Mouse (Mus musculus) layer of hippocampus, adult 18-20 months (tissue): Measurements from ENCODE around the gene Ncan. TPM values are rescaled to one million over a fixed set of nuclear protein-coding genes. Genes with fewer than 3 reads are reported as not detected.

ENCODE experiments used
- DNase-seq, 2 experiments: peaks; one replicate each; pipeline ENCODE4 v3.0.0; 2022; ENCODE audit warnings: low spot score in 2 of 2
- total RNA-seq, 2 experiments: library from RNA; stranded (reverse); gene quantifications; 2 replicates each; pipeline ENCODE4 v1.2.3; 2021

The Ncan gene
- total RNA-seq, 2 experiments from 2014 or later = 122 to 124 TPM

- DNase-seq = peak; percentile 79 to 86
Measured at GRCm38 (mm10) chr8:70129309-70129952, 8.8 kb upstream of the Ncan start.

GRCm38 (mm10) chr8:70128435-70128834, 7.8 kb upstream of the Ncan start:
- DNase-seq = peak in 1 of 2 experiments; percentile 71

DNA sequence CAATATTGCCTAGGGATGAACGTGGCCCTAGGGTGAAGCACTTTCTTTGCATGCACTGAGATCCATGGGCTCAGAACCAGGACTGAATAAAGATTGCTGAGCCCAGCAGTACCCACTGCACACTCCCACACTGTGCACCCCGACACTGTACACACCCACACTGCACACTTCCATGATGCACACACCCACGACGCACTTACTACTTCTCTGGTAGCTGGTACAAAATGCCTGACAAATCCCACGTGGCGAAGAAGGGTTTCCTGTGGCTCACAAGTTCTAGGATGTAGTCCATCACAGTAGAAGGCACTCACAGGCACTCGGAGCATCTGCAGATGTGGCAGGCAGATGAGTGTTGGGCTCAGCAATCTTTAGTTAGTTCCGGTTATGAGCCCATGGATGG, 4.3 kb upstream of the Ncan start:
- peak in 1 of 2 experiments; percentile 55 for DNase-seq

DNA sequence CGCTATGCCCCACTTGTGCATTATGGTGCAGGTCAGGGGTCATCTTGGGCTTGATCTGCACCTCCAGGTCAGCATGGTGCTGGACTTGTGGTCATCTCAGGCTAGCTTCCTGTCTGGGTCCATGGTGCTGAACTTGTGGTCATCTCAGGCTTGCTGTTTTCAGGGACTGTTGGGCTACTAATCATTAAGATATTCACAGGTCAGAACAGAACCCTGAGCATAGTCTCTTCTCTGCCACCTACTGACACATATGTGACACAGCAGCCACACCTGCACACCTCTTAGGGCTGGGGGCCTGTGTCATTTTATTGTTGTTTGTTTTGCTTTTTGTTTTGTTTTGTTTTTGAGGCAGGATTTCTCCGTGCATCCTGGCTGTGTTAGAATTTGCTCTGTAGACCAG, 2.2 kb upstream of the Ncan start:
- DNase-seq = no peak

DNA sequence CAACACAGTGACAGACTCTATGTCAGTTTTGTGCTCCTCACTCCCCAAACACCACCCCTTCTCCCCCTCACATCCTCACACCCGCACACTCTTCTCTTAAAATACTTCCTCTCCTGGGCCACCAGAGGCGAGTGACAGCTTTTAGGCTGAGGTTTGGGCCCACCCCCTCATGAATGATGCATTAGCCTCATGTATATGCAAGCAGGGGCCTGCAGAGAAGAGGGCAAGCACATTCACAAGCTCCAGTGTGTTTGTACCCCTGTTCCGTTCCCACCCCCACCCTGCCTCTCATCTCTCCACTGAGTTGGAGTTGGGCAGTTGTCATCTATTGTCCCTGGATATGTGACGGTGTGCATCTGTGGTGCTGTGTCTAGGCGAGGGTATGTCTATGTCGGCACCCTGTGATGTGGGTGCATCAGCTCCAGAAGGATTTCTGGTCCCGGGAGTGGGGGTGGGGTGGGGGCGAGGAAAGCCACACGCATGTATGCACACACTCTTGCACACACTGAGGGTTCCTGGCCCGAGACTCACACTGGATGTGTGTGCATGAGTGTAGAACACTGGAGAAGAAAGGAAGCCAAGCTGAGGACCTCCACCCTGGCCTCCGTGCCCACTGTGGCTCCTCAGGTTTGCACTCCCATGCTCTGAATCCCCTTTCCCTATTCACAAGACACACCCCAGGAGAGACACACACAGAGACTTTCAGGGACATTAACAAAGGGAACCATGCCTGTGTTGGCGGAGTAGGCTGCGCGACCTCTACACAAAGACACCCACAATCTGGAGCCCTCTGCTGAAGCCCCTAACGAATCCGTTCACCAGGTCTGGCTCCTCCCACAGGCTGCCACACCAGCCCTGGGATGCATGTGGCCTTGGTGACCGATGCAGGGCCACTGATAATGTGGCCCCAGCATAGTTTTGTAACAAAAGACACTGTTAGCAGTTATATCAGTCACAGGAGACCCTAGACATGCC, 1.7 kb downstream of the Ncan start:
- DNase-seq = peak; percentile 50 to 77

- no peak for DNase-seq
Measured at GRCm38 (mm10) chr8:70117611-70118010, 3.1 kb downstream of the Ncan start.

DNA sequence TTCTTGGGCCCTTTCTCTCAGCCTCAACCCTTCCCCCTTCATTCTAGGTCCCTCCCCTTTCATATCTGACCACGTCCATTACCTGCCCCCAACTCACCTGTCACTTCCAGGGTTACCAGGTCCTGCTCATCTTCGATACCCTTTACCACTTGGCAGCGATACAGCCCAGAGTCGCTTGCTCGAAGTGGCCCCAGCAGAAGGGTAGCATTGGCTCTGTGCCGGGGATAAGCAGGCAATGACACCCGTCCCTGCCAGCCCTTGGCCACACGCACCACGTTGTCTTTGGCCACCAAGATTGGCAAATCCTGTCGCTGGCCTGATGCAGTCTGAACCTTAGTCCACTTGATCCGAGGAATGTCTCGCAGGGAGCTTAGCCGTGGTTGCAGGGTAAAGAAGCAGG, 5.8 kb downstream of the Ncan start:
- no peak for DNase-seq

GRCm38 (mm10) chr8:70114488-70114887, 6.2 kb downstream of the Ncan start:
- no peak for DNase-seq

DNA sequence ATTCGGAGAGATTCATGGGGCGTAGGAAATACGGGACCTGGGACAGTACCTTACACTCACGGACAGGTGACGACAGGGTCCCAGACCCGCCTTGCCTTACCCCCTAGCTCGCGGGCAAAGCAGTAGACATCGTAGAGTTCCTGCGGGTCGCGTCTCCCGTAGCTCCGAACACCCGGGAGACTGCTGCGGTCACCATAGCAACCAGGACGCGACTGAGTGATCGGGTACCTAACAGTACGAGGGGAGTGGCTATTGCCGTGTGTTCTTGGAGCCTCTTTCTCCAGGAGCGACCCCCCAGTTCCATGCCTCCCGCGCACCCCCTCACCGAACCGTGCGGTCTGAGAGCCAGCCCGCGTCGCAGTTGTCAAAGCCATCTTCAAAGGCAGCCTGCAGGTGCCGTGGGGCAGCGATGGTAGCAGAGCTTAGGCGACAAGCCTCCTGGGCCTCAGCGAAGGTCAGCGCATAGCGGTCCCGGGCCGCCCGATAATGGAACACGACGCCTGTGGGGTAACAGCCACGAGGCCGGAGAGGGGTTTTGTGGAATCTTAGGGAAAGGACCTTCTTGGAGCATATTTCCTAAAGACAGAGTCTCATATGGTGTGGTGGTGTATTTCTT, 8.2 kb downstream of the Ncan start:
- DNase-seq = no peak

DNA sequence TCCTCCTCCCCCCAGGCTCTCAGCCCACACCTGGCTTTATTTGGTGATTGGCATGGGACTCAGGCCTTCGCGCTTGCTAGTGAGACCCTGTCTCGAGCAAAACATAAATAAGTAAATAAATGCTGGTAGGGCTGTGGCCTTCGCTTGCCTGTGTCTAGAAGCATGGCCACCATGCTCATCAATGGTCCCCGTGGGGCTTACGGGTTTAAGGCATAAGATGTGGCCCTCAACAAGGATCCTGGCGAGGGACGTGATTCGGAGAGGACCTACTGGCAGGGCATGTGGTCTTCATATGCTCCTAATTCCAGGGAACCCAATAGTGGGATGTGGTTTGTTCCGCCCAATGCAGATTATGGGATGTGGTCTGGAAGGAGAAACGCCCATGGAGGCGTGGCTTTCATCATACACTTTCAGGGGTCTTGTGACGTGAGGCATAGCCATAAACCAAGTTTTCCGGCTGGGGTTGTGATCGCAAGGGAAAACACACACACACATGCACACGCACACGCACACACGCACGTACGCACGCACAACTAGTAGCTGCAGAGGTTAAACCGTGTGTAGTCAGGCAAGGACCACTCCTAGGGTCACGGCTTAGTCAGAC, 9.4 kb downstream of the Ncan start:
- no peak for DNase-seq

GRCm38 (mm10) chr8:70110451-70110850, 10.2 kb downstream of the Ncan start:
- DNase-seq = no peak

DNA sequence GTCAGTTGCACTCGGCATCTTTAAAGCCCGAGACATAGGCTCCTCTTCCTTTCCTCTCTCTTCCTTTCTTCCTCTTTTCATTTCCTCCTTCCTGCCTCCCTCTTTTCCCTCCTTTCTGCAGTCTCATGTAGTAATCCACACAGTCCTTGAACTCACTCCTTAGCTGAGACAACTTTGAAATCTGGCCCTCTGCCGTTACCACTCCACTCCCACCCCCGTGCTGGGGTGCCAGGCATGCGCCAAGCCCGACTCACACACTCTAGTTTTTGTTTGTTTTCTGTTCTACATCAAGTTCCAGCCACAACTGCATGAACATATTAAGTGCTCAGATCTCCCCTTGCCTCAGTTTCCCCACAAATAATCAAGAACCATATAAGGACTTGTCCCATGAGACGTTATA, 15.8 kb downstream of the Ncan start:
- DNase-seq = no peak

DNA sequence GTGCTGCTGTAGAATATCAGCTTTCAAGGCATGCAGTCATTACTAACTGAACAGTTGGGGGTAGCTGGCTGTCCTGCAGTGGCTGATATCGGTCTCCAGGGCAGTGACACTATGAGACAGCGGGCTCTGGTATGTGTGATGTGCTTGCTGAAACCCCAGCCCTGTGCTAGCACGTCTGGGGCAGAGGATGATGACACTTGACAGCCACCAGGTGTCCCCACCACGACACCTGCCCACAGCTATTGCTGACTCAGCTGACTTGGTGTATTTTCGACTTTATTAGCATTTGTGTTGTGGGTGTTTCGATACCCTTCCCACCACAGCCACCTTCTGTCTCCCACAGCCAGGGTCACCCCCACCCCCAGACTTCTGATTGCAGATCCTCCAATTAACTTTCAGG, 16.2 kb downstream of the Ncan start:
- DNase-seq = peak in 1 of 2 experiments; percentile 64

GRCm38 (mm10) chr8:70100241-70100640, 20.4 kb downstream of the Ncan start:
- no peak for DNase-seq

GRCm38 (mm10) chr8:70099276-70099675, 21.4 kb downstream of the Ncan start:
- peak in 1 of 2 experiments; percentile 66 for DNase-seq

DNA sequence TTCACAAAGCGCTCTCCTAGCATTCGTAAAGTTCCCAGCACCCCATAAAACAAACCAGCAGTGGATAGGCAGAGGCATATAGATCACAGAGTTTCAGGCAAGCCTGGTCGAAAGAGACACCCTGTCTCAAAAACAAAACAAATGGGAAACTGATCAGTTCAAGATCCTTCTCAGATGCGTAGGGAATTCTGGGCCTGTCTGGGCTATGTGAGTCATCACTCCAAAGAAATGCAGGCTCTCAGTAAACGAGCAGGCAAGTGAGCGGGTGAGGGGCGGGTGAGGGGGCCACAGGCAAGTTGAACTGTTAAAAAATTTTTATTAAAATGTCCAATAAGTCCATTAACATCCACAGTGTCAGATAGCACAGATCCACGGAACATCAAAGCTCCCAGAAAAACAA, 27.9 kb downstream of the Ncan start:
- DNase-seq = no peak

- no peak for DNase-seq
Measured at GRCm38 (mm10) chr8:70089296-70089960, 31.2 kb downstream of the Ncan start.

- DNase-seq = peak; percentile 60 to 74
Measured at GRCm38 (mm10) chr8:70087836-70088650, 32.6 kb downstream of the Ncan start.

GRCm38 (mm10) chr8:70087237-70087636, 33.4 kb downstream of the Ncan start:
- no peak for DNase-seq

DNA sequence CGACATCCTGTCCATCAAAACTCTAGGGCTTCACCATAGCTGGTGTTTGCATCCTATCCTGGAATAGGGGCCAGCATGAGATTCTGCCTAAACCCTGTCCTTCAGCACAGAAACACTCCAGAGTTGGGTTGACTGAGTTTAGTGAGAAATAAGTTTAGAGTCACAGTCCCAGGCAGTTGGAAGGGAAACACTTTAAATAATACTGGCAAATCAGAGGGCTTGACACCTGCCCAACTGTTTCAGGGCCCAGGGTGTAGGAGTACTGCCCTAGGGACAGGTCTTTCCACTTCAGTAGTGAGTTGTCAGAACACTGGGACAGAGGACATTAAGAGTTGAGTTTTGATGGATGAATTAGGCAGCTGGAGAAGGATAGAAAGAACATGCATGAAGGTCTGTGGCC, 34.5 kb downstream of the Ncan start:
- DNase-seq = no peak
